Mouse (Mus musculus): Measurements from ENCODE around the gene Cacna1d. TPM values are rescaled to one million over a fixed set of nuclear protein-coding genes. Genes with fewer than 3 reads are reported as not detected.

Cacna1d gene
- polyA plus RNA-seq, 2 experiments, result 4.9 to 13.0 TPM

DNA sequence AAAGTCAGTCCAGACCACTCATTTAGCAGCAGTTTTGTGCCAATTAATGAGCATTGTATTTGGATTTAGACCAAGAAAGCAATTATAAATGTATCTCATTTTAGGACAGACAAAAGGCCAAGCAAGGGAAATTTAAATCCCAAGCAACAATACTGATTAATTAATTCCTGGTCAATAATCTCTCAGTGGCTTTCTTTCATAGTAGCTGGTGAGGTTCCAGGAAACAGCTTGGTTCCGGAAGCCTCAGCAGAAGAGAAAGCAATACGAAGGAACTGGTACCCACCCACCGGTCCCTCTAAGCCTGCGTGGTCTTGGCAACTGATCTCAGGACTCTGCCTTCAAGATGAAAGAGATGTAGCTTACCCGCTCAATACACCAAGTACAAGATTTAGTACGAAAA is 319.7 kb downstream of the Cacna1d start:
- H3K36me3 ChIP-seq (ENCODE audit: control insufficient read depth, insufficient read depth, low read length), result no peaks in the 10 kb centered on the region
- H3K9me3 ChIP-seq (ENCODE audit: control insufficient read depth, low read length), result no peaks in the 10 kb centered on the region
- DNase-seq (ENCODE audit: low spot score) (no peak), ATAC-seq (ENCODE audit: low FRiP score, low read depth) (no peak)
- no peak for TF ChIP-seq POLR2A (IDR thresholded peaks at IDR 0.05; ENCODE audit: borderline replicate concordance, extremely low read depth, insufficient read depth, insufficient read length)
- 92% methylated on average over 6 of the region's 6 CpGs for WGBS
- no peaks in the 10 kb centered on the region for H3K27me3 ChIP-seq (ENCODE audit: control insufficient read depth, insufficient read depth, low read length)
- H3K9ac ChIP-seq (ENCODE audit: low read depth, low read length, severe bottlenecking), result no peak overlapping the region
- 0 out of 2 replicates have a peak, but pooled peaks cover 3% of the 10 kb centered on the region for H3K4me1 ChIP-seq (ENCODE audit: control insufficient read depth, insufficient read depth, low read length)
- no peak overlapping the region for H3K4me2 ChIP-seq (replicated peaks; ENCODE audit: low read depth, low read length, severe bottlenecking)
- no peak overlapping the region for H3K27ac ChIP-seq (replicated peaks; ENCODE audit: low read depth, low read length)
- no peak overlapping the region for H3K4me3 ChIP-seq (replicated peaks; ENCODE audit: low read length)

DNA sequence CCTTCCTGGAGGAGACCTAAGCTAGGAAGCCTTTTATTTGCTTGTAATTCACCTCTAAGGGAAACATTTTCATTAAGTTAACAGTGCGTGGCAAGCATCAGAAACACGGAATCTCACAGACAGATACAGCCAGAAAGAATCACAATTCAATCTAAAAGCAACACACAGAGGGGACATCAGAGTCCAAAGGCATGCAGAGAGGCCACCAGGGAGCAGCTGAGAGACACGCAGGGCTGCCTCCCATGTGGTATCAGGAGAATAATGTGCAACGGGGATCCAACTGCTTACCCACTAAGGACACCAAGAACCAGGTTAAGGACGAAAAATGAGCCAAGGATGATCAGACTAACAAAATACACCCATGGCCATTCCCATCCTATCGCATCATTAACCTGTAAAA is 320.2 kb downstream of the Cacna1d start:
- no peak for TF ChIP-seq POLR2A (IDR thresholded peaks at IDR 0.05; ENCODE audit: borderline replicate concordance, extremely low read depth, insufficient read depth, insufficient read length)
- H3K27ac ChIP-seq (replicated peaks; ENCODE audit: low read depth, low read length), result no peak overlapping the region
- H3K9me3 ChIP-seq (ENCODE audit: control insufficient read depth, low read length), result no peaks in the 10 kb centered on the region
- no peak overlapping the region for H3K4me2 ChIP-seq (replicated peaks; ENCODE audit: low read depth, low read length, severe bottlenecking)
- no peak for ATAC-seq (ENCODE audit: low FRiP score, low read depth)
- no peaks in the 10 kb centered on the region for H3K36me3 ChIP-seq (ENCODE audit: control insufficient read depth, insufficient read depth, low read length)
- no peak for DNase-seq (ENCODE audit: low spot score)
- no peak overlapping the region for H3K9ac ChIP-seq (ENCODE audit: low read depth, low read length, severe bottlenecking)
- 0 out of 2 replicates have a peak, but pooled peaks cover 3% of the 10 kb centered on the region for H3K4me1 ChIP-seq (ENCODE audit: control insufficient read depth, insufficient read depth, low read length)
- H3K4me3 ChIP-seq (replicated peaks; ENCODE audit: low read length), result no peak overlapping the region
- no peaks in the 10 kb centered on the region for H3K27me3 ChIP-seq (ENCODE audit: control insufficient read depth, insufficient read depth, low read length)
- WGBS, result 51% methylated on average over 6 of the region's 6 CpGs

DNA sequence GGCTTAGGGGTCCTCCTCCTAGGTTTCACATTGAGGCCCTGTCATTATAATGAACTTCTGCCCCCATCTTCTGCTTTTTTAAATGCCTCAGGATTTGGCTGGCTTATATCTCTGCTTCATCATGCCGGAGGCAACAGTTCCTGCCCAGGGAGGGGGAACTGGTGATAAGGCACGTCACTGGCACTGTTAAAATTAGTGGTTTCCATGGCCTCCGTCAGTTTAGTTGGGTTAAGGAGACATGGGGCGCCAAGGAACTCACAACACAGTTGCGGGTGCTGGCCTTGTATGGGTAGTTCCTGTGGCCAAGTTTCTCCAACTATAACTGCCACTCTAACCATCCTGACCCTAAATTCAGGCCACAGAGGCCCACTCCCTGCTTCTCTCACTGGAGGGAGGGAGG is 321.8 kb downstream of the Cacna1d start:
- H3K27ac ChIP-seq (replicated peaks; ENCODE audit: low read depth, low read length), result no peak overlapping the region
- H3K4me2 ChIP-seq (replicated peaks; ENCODE audit: low read depth, low read length, severe bottlenecking), result no peak overlapping the region
- no peaks in the 10 kb centered on the region for H3K9me3 ChIP-seq (ENCODE audit: control insufficient read depth, low read length)
- no peaks in the 10 kb centered on the region for H3K4me1 ChIP-seq (ENCODE audit: control insufficient read depth, insufficient read depth, low read length)
- H3K9ac ChIP-seq (ENCODE audit: low read depth, low read length, severe bottlenecking), result no peak overlapping the region
- DNase-seq (ENCODE audit: low spot score) (no peak), ATAC-seq (ENCODE audit: low FRiP score, low read depth) (no peak)
- no peak for TF ChIP-seq POLR2A (IDR thresholded peaks at IDR 0.05; ENCODE audit: borderline replicate concordance, extremely low read depth, insufficient read depth, insufficient read length)
- no peaks in the 10 kb centered on the region for H3K27me3 ChIP-seq (ENCODE audit: control insufficient read depth, insufficient read depth, low read length)
- H3K4me3 ChIP-seq (replicated peaks; ENCODE audit: low read length), result no peak overlapping the region
- no peaks in the 10 kb centered on the region for H3K36me3 ChIP-seq (ENCODE audit: control insufficient read depth, insufficient read depth, low read length)
- WGBS, result 68% methylated on average over 5 of the region's 5 CpGs

DNA sequence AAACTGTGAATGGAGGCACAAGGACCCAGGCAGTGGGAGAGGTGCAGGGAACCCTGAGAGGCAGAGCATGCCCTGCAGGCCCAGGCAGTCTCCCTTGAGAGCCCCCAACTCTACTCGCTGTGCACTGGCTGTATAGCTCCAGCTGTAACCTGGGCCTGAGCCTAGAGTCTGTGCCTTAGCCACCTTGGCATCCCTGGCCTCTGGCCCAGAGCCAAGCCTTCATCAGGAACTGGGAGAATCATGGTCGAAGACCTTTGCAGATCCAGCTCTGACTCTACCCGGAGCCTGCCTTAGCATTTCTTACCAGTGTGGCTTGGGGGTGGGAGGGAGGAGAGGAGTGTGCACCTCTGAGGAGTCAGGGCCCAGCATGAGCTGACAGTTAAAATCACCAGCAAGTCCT is 322.4 kb downstream of the Cacna1d start:
- no peak for TF ChIP-seq POLR2A (IDR thresholded peaks at IDR 0.05; ENCODE audit: borderline replicate concordance, extremely low read depth, insufficient read depth, insufficient read length)
- no peaks in the 10 kb centered on the region for H3K4me1 ChIP-seq (ENCODE audit: control insufficient read depth, insufficient read depth, low read length)
- no peaks in the 10 kb centered on the region for H3K36me3 ChIP-seq (ENCODE audit: control insufficient read depth, insufficient read depth, low read length)
- no peaks in the 10 kb centered on the region for H3K9me3 ChIP-seq (ENCODE audit: control insufficient read depth, low read length)
- DNase-seq (ENCODE audit: low spot score) (no peak), ATAC-seq (ENCODE audit: low FRiP score, low read depth) (no peak)
- no peak overlapping the region for H3K27ac ChIP-seq (replicated peaks; ENCODE audit: low read depth, low read length)
- H3K4me2 ChIP-seq (replicated peaks; ENCODE audit: low read depth, low read length, severe bottlenecking), result no peak overlapping the region
- 34% methylated on average over 3 of the region's 3 CpGs for WGBS
- H3K27me3 ChIP-seq (ENCODE audit: control insufficient read depth, insufficient read depth, low read length), result no peaks in the 10 kb centered on the region
- H3K4me3 ChIP-seq (replicated peaks; ENCODE audit: low read length), result no peak overlapping the region
- H3K9ac ChIP-seq (ENCODE audit: low read depth, low read length, severe bottlenecking), result no peak overlapping the region

DNA sequence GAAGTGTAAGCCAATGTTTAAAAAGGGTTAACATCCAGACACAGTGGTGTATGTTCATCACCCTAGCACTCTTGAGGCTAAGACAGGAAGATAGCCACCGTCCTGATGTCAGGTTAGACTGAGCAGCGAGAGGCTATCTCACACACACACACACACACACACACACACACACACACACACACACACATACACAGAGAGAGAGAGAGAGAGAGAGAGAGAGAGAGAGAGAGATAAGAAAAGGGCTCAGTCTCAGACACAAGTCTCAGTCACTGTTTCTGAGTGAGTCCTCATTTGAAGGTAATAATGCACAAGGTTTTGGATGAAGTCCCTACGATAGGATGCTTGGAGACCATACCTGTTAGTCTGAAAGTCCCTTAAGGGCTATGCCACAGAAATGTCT is 322.9 kb downstream of the Cacna1d start:
- Histone ChIP-seq H3K4me3 (replicated peaks; ENCODE audit: low read length) (no peak overlapping the region), H3K4me2 (replicated peaks; ENCODE audit: low read depth, low read length, severe bottlenecking) (no peak overlapping the region), H3K4me1 (ENCODE audit: control insufficient read depth, insufficient read depth, low read length) (no peaks in the 10 kb centered on the region), H3K27me3 (ENCODE audit: control insufficient read depth, insufficient read depth, low read length) (no peaks in the 10 kb centered on the region), H3K9me3 (ENCODE audit: control insufficient read depth, low read length) (no peaks in the 10 kb centered on the region), H3K36me3 (ENCODE audit: control insufficient read depth, insufficient read depth, low read length) (no peaks in the 10 kb centered on the region), H3K9ac (ENCODE audit: low read depth, low read length, severe bottlenecking) (no peak overlapping the region), H3K27ac (replicated peaks; ENCODE audit: low read depth, low read length) (no peak overlapping the region)
- no peak for DNase-seq (ENCODE audit: low spot score)
- 81% methylated on average over 3 of the region's 3 CpGs for WGBS
- ATAC-seq (ENCODE audit: low FRiP score, low read depth), result no peak
- TF ChIP-seq POLR2A (IDR thresholded peaks at IDR 0.05; ENCODE audit: borderline replicate concordance, extremely low read depth, insufficient read depth, insufficient read length), result no peak

DNA sequence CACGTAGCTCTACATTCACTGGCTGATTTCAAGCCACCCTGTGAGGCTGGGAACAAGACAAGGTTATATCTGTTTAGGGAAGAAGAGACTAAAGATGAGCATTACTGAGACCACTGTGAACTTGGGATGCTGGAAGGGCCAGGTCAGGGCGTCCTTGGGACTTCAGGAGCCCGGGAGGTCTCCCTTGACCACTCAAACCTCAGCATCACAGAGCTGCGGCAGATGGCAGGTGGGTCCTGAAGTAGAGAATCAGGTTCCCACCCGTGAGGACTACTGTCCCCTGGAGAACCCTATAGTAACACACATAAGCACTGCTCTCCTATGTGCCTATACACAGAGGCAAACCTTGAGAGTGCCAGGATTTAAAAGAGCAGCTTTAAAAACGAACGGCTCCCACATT is 323.6 kb downstream of the Cacna1d start:
- H3K27ac ChIP-seq (replicated peaks; ENCODE audit: low read depth, low read length), result no peak overlapping the region

More for the DNA sequence above, 323.6 kb downstream of the Cacna1d start:
- no peaks in the 10 kb centered on the region for H3K36me3 ChIP-seq (ENCODE audit: control insufficient read depth, insufficient read depth, low read length)
- no peak for DNase-seq (ENCODE audit: low spot score)
- H3K4me2 ChIP-seq (replicated peaks; ENCODE audit: low read depth, low read length, severe bottlenecking), result no peak overlapping the region
- H3K9me3 ChIP-seq (ENCODE audit: control insufficient read depth, low read length), result no peaks in the 10 kb centered on the region
- no peak overlapping the region for H3K4me3 ChIP-seq (replicated peaks; ENCODE audit: low read length)
- no peak overlapping the region for H3K9ac ChIP-seq (ENCODE audit: low read depth, low read length, severe bottlenecking)
- H3K4me1 ChIP-seq (ENCODE audit: control insufficient read depth, insufficient read depth, low read length), result no peaks in the 10 kb centered on the region
- no peaks in the 10 kb centered on the region for H3K27me3 ChIP-seq (ENCODE audit: control insufficient read depth, insufficient read depth, low read length)
- 76% methylated on average over 7 of the region's 7 CpGs for WGBS
- ATAC-seq (ENCODE audit: low FRiP score, low read depth), result no peak
- no peak for TF ChIP-seq POLR2A (IDR thresholded peaks at IDR 0.05; ENCODE audit: borderline replicate concordance, extremely low read depth, insufficient read depth, insufficient read length)

Data from limb, embryonic 14.5 days (tissue).